Mouse (Mus musculus): Measurements from ENCODE around the gene Aak1.

DNA sequence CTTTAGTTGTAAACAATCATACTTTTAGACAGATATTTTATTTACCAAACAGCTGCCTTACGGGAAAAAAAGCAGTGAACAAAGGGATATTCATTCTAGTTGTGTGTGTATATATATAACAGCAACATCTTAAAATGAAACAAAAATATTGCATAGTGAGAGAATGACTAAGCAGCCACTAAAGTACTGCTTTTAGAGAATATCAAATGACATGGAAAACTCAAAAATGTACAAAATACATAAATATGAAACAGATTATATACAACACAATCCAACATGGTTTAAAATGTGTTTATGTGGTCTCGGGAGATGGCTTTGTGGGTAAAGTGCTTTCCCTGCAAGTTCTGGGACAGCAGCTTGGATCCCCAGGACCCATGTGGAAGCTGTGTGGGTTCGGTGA lies 5.7 kb upstream of the Aak1 start:
- TF ChIP-seq POLR2A (IDR thresholded peaks at IDR 0.05; ENCODE audit: borderline replicate concordance, low read depth, low read length) (no peak), CTCF (IDR thresholded peaks at IDR 0.05; ENCODE audit: low read depth, low read length) (no peak)

Measured in bone marrow macrophage, adult 2 months (primary cell).